Mouse (Mus musculus): ENCODE measurements around the gene Rassf8. TPM values are rescaled to one million over a fixed set of nuclear protein-coding genes. Genes with fewer than 3 reads are reported as not detected.
A peak's percentile ranks its signal among the peaks of the same experiment; 100 is the strongest.

The Rassf8 gene
- polyA plus RNA-seq, 1 experiment, result 5.7 TPM

DNA sequence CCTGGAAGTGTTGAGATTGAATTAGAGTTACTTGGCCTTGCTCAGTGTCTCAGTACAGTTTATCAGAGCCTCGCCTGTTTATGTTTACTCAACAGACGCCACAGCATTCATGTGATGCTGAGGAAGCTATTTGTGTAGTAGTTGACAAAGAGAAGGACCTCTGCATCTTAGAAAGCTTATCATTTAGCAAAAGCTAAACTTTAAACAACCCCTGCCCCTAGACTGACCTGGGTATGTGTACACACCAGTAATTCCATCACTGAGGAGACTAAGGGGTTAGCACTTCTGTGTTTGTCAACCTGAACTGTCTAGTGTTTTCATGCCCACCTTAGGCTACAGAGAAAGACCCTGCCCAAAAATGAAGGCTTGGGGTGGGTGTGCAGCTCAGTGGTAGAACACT is 12.9 kb downstream of the Rassf8 start:
- no peak for TF ChIP-seq CTCF (IDR thresholded peaks at IDR 0.05; ENCODE audit: low read depth, low read length)
- TF ChIP-seq POLR2A (IDR thresholded peaks at IDR 0.05; ENCODE audit: borderline replicate concordance, low read depth, low read length), result no peak
- peaks cover 7% of the 10 kb centered on the region for H3K4me1 ChIP-seq (ENCODE audit: control insufficient read depth, insufficient read depth, low read length)
- no peak overlapping the region for H3K4me3 ChIP-seq (ENCODE audit: insufficient read depth, low read length)
- H3K27ac ChIP-seq (ENCODE audit: insufficient read depth, low read depth, low read length), result no peak overlapping the region

DNA sequence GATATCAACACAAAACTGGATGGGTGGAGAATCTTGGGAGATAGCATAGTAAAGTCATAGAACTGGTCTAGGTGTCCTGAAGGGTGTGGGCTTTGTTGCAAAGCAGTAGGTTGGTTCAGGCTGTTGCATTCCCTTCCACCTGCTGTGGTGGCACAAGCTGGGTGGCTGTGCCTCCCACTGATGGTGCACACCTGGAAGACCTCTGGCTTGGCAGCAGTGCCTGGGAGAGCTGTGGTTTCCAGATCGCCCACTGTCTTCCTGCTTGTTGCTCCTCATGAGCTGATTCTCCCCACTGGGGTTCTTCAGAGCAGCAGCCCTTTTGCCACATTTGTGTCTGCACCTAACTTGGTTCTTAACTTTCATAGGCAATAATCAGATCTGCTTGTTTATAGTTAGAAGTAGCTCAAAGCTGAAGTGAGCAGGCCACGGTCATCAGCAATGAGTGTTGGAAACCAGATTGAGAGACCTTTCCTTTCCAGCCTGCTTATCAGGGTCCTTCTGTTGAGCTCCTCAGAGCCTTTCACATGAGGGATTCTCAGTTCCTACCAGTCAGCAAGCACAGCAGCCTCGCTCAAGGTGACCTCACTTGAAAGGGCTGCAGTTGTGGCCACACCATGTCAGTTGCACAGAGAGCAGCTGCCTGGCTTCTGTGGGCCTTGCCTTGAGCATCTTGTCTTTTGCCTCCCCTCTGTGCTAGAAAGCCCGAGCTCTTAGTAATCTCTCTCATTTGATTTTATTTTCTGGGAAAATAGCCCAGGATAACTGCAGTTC is 13.9 kb downstream of the Rassf8 start:
- H3K4me1 ChIP-seq (ENCODE audit: control insufficient read depth, insufficient read depth, low read length), result peaks cover 10% of the 10 kb centered on the region
- TF ChIP-seq POLR2A (IDR thresholded peaks at IDR 0.05; ENCODE audit: borderline replicate concordance, low read depth, low read length) (no peak), CTCF (IDR thresholded peaks at IDR 0.05; ENCODE audit: low read depth, low read length) (no peak)
- H3K4me3 ChIP-seq (ENCODE audit: insufficient read depth, low read length), result no peak overlapping the region
- H3K27ac ChIP-seq (ENCODE audit: insufficient read depth, low read depth, low read length), result no peak overlapping the region

DNA sequence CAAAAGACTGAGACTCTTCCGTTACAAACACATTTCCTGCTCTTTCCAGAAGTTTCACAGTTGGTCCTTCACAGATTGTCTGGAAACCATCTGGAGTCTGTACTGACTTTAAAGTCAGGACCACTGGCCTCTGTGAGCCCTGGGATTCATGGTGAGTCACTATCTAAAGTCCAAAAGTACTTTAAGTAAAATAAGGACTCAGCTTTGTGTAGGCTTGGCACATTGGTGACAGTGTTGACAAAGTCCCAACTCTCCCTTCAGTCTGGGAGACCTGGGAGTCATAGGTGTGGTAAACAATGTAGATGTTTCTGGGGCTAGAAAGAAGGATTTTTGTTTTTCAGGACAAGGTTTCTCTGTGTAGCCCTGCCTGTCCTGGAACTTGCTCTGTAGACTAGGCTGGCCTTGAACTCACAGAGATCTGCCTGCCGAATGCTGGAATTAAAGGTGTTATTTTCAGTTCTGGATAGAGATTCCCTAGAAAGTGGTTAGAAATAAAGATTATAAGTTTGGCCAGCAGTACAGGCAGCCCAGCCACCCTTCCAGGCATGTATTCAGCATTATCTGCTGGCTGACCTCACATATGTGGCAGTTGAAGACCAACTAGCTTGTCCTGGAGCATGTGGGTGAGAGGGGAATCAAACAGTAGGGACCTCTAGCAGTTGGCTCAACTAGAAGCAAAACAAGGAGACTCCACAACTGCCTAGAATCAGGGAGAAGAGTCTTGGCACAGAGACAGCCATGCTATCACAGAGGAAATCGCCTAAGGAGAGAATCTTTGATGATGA is 14.8 kb downstream of the Rassf8 start:
- H3K27ac ChIP-seq (ENCODE audit: insufficient read depth, low read depth, low read length), result no peak overlapping the region
- H3K4me1 ChIP-seq (ENCODE audit: control insufficient read depth, insufficient read depth, low read length), result peaks cover 12% of the 10 kb centered on the region
- H3K4me3 ChIP-seq (ENCODE audit: insufficient read depth, low read length), result no peak overlapping the region
- no peak for TF ChIP-seq CTCF (IDR thresholded peaks at IDR 0.05; ENCODE audit: low read depth, low read length)
- TF ChIP-seq POLR2A (IDR thresholded peaks at IDR 0.05; ENCODE audit: borderline replicate concordance, low read depth, low read length), result no peak

DNA sequence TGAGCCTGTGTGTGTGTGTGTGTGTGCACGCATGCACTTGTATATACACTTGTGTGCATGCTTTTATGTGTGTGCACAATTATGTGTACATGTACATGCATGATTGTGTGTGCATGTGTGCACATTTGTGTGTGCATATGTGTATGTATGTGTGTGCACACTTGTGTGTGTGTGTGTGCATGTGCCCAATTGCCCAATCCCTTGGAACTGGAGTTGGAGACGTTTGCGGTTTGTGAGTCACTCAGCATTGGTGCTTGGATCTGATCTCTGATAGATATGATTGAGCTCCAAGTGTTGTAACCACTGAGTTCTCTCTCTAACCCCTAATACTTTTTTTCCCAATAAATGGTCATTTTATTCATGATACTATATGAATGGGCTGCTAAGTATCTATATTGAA is 15.5 kb downstream of the Rassf8 start:
- Histone ChIP-seq H3K27ac (ENCODE audit: insufficient read depth, low read depth, low read length) (no peak overlapping the region), H3K4me3 (ENCODE audit: insufficient read depth, low read length) (no peak overlapping the region), H3K4me1 (ENCODE audit: control insufficient read depth, insufficient read depth, low read length) (peaks cover 19% of the 10 kb centered on the region)
- TF ChIP-seq POLR2A (IDR thresholded peaks at IDR 0.05; ENCODE audit: borderline replicate concordance, low read depth, low read length), result no peak
- no peak for TF ChIP-seq CTCF (IDR thresholded peaks at IDR 0.05; ENCODE audit: low read depth, low read length)

DNA sequence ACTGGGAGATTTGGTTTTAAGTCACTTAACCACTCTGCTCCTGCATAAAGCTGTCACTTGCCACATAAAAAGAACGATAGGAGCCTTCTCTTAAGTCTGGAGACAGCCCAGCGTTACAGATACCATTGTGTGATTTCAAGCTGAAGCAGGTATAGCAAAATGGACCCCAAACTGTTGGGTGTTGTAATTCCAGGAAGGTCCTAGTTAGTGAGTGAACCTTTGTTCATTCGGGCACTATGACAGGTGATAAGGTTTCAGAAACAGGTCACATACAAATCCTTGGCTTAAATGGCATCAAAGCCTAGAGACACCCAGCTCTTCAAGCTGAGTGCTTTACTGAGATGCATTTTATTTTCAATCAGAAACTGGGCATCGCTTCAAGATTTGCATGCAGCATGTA is 16.5 kb downstream of the Rassf8 start:
- Histone ChIP-seq H3K4me1 (ENCODE audit: control insufficient read depth, insufficient read depth, low read length) (peaks cover 28% of the 10 kb centered on the region), H3K4me3 (ENCODE audit: insufficient read depth, low read length) (no peak overlapping the region), H3K27ac (ENCODE audit: insufficient read depth, low read depth, low read length) (no peak overlapping the region)
- TF ChIP-seq CTCF (IDR thresholded peaks at IDR 0.05; ENCODE audit: low read depth, low read length) (no peak), POLR2A (IDR thresholded peaks at IDR 0.05; ENCODE audit: borderline replicate concordance, low read depth, low read length) (no peak)

DNA sequence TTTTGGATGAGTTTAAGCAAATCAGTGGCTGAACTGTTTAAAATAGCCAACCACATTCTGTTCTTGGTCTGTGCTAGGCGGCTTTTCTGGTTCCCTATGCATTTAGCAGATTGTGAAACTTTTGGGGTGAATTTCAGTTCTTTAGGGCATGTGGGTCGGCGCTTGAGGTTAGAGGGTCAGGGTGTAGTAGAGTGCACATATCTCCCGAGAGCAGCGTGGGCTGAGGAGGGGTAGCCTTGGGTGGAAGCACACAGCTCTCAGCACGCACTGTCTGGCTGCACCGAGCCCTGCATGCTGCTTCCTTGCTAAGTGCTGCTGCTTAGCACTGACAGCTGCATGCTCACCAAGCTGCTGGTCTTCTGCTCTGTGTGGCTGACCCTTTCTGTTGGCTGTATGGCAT is 18.5 kb downstream of the Rassf8 start:
- peaks cover 32% of the 10 kb centered on the region for H3K4me1 ChIP-seq (ENCODE audit: control insufficient read depth, insufficient read depth, low read length)
- no peak for TF ChIP-seq CTCF (IDR thresholded peaks at IDR 0.05; ENCODE audit: low read depth, low read length)
- TF ChIP-seq POLR2A (IDR thresholded peaks at IDR 0.05; ENCODE audit: borderline replicate concordance, low read depth, low read length), result no peak
- H3K4me3 ChIP-seq (ENCODE audit: insufficient read depth, low read length), result no peak overlapping the region
- H3K27ac ChIP-seq (ENCODE audit: insufficient read depth, low read depth, low read length), result no peak overlapping the region

DNA sequence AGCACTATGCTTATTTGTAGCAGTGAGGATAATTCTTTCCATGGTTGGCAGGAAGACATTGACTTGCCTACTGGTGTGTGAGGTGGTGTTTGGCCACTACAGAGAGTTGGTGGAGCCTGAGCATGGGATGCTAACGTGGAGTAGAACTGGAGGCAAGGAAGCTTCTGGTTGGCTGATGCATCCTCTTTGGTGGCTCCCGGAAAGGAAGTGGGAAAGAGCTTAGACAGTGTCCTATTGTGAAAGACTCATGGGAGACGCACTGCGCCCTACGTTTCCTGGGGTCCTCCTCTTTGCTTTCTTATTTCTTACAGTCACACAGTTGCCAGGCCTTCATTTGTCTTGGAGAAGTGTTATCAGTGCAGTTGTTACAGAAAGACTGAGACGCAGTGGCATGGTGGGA is 20.4 kb downstream of the Rassf8 start:
- Histone ChIP-seq H3K27ac (ENCODE audit: insufficient read depth, low read depth, low read length) (peak overlapping the region; percentile 71), H3K4me3 (ENCODE audit: insufficient read depth, low read length) (peak overlapping the region; percentile 15; the same call in 1 of the 2 replicates), H3K4me1 (ENCODE audit: control insufficient read depth, insufficient read depth, low read length) (peaks cover 32% of the 10 kb centered on the region)
- TF ChIP-seq POLR2A (IDR thresholded peaks at IDR 0.05; ENCODE audit: borderline replicate concordance, low read depth, low read length), result no peak
- TF ChIP-seq CTCF (IDR thresholded peaks at IDR 0.05; ENCODE audit: low read depth, low read length), result no peak

DNA sequence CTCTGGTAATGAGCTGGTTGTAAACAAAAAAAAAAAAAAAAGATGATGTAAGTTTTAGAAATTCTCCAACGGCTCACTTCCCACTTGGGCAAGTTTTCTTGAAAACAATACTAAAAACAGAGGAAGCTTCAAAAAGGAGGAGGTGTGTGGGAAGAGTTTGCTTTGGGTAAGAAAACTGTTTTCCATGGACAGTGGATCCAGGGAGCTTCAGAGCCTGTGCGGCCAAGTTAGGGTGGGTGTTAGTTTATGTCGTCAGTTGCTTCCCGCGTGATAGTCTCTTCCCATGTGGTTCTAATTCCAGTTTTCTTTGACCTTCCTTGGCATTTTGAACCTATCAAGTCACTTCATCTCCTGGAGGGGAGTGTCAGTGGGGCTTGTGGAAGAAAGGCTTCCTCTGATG is 21.1 kb downstream of the Rassf8 start:
- Histone ChIP-seq H3K4me3 (ENCODE audit: insufficient read depth, low read length) (no peak overlapping the region), H3K4me1 (ENCODE audit: control insufficient read depth, insufficient read depth, low read length) (peaks cover 32% of the 10 kb centered on the region), H3K27ac (ENCODE audit: insufficient read depth, low read depth, low read length) (peak overlapping the region; percentile 71)
- TF ChIP-seq POLR2A (IDR thresholded peaks at IDR 0.05; ENCODE audit: borderline replicate concordance, low read depth, low read length), result no peak

DNA sequence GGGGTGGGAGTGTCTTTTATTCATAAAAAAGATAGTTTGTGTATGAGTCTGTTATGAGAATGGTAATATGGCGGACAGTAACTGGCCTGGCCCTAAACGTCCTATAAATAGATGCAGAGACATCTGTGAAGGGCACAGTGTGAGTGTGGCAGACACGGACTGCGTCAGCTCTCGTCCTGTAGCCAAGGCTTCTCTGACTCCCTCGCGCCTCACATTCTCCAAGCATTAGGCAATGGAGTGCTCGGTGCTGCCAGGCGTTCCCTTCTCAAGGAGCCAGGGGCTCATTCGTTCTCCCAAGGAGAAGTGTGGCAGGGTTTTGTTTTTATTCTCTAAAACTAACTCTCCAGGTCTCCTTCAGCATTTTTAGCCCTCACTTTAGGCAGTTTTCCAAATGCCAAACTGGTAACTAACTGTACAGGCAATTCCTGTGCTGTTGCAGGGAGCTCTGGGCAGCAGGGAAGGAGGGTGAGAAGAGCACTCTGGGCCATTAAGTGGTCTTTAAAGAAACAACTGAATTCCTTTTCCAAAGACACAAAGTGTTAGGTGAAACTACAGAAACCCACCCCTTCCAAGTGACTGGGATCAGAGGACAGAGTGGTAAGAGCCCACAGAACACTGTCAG is 22.2 kb downstream of the Rassf8 start:
- no peak overlapping the region for H3K4me3 ChIP-seq (ENCODE audit: insufficient read depth, low read length)
- TF ChIP-seq POLR2A (IDR thresholded peaks at IDR 0.05; ENCODE audit: borderline replicate concordance, low read depth, low read length), result no peak
- TF ChIP-seq CTCF (IDR thresholded peaks at IDR 0.05; ENCODE audit: low read depth, low read length), result no peak
- peaks cover 32% of the 10 kb centered on the region for H3K4me1 ChIP-seq (ENCODE audit: control insufficient read depth, insufficient read depth, low read length)
- no peak overlapping the region for H3K27ac ChIP-seq (ENCODE audit: insufficient read depth, low read depth, low read length)

DNA sequence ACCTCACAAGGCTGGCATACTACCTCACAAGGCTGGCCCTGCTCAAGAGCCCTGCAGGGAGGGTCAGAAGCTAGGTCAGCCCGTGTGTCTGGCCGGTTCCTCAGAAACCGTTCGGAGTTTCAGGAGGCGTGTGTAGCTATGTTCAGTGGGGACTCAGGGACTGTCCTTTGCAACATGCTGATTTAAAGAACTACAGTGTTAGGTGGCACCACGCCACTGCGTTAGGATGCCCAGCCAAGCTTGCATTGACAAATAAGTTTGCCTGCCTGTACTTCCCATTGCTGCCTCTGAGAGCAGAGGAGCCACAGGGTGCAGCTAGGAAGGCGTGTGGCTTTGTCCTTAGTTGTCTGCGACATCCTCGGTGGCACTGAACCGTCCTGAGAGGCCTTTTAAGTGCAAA is 23.3 kb downstream of the Rassf8 start:
- TF ChIP-seq CTCF (IDR thresholded peaks at IDR 0.05; ENCODE audit: low read depth, low read length) (no peak), POLR2A (IDR thresholded peaks at IDR 0.05; ENCODE audit: borderline replicate concordance, low read depth, low read length) (no peak)
- Histone ChIP-seq H3K27ac (ENCODE audit: insufficient read depth, low read depth, low read length) (no peak overlapping the region), H3K4me1 (ENCODE audit: control insufficient read depth, insufficient read depth, low read length) (peaks cover 26% of the 10 kb centered on the region), H3K4me3 (ENCODE audit: insufficient read depth, low read length) (no peak overlapping the region)
